Mouse (Mus musculus) heart, embryonic 12.5 days (tissue): ENCODE data around the gene Crybb2. TPM values are rescaled to one million over a fixed set of nuclear protein-coding genes. Genes with fewer than 3 reads are reported as not detected.

ENCODE experiments used
- ATAC-seq: fragments of 200-750 bp; cut with Nextera tagmentation; 2 replicates; pipeline ENCODE4 v1.8.0; 2017; ENCODE audit warnings: moderate TSS enrichment, moderate library complexity; ENCODE audit not compliant: insufficient number of reproducible peaks, low FRiP score
- H3K27ac ChIP-seq: fragments of 300-500 bp; sonication (generic); 2 replicates; pipeline ENCODE4 v1.5.1; 2016; ENCODE audit warnings: mild to moderate bottlenecking, moderate library complexity; ENCODE audit not compliant: poor library complexity, severe bottlenecking
- H3K27me3 ChIP-seq: fragments of 300-500 bp; sonication (generic); replicated peaks from 2 replicates; pipeline ENCODE4 v1.6.1; 2016; ENCODE audit warnings: mild to moderate bottlenecking, moderate library complexity
- H3K36me3 ChIP-seq: fragments of 300-500 bp; sonication (generic); 2 replicates; pipeline ENCODE4 v1.6.1; 2016; ENCODE audit warnings: mild to moderate bottlenecking, moderate library complexity
- H3K4me1 ChIP-seq: fragments of 300-500 bp; sonication (generic); replicated peaks from 2 replicates; pipeline ENCODE4 v1.6.1; 2016; ENCODE audit warnings: mild to moderate bottlenecking
- H3K4me2 ChIP-seq: fragments of 300-500 bp; sonication (generic); 2 replicates; pipeline ENCODE4 v1.6.1; 2016; ENCODE audit warnings: mild to moderate bottlenecking, moderate library complexity
- H3K4me3 ChIP-seq: fragments of 300-500 bp; sonication (generic); 2 replicates; pipeline ENCODE4 v1.5.1; 2016; ENCODE audit warnings: mild to moderate bottlenecking
- H3K9ac ChIP-seq: fragments of 300-500 bp; sonication (generic); 2 replicates; pipeline ENCODE4 v1.6.1; 2016; ENCODE audit warnings: mild to moderate bottlenecking, moderate library complexity
- H3K9me3 ChIP-seq: fragments of 300-500 bp; sonication (generic); replicated peaks from 2 replicates; pipeline ENCODE4 v1.6.1; 2016; ENCODE audit warnings: mild to moderate bottlenecking, moderate library complexity
- WGBS: fragments of 180-500 bp; shearing (Covaris S2); methylation state at CpG from one replicate; pipeline ENCODE4 v1.1.7; 2016; 5-methylcytosine and 5-hydroxymethylcytosine counted together
- polyA plus RNA-seq: library from polyadenylated mRNA; unstranded; fragments of >200 nt; fragmentation: Nextera tagmentation; extraction: Ambion mirVana; gene quantifications from 2 replicates; pipeline ENCODE4 v1.2.1, GENCODE M21; 2016

Gene Crybb2
- polyA plus RNA-seq, 1 experiment from 2014 or later, result not detected

GRCm38 (mm10) chr5:113107709-113108108, 37.8 kb upstream of the Crybb2 start:
- WGBS, result 32% methylated on average over 3 of the region's 3 CpGs
- no peaks in the 10 kb centered on the region for H3K27me3 ChIP-seq
- no peak overlapping the region for H3K9ac ChIP-seq
- H3K27ac ChIP-seq, result peak overlapping the region; percentile 89
- H3K4me1 ChIP-seq, result peaks cover 73% of the 10 kb centered on the region
- H3K36me3 ChIP-seq, result 0 out of 2 replicates have a peak, but pooled peaks cover 3% of the 10 kb centered on the region
- peak overlapping the region; percentile 16; the same call in 1 of the 2 replicates for H3K4me2 ChIP-seq
- ATAC-seq, result 0 out of 2 replicates have a peak, but pooled peaks have one; percentile 52
- no peaks in the 10 kb centered on the region for H3K9me3 ChIP-seq
- no peak overlapping the region for H3K4me3 ChIP-seq

DNA sequence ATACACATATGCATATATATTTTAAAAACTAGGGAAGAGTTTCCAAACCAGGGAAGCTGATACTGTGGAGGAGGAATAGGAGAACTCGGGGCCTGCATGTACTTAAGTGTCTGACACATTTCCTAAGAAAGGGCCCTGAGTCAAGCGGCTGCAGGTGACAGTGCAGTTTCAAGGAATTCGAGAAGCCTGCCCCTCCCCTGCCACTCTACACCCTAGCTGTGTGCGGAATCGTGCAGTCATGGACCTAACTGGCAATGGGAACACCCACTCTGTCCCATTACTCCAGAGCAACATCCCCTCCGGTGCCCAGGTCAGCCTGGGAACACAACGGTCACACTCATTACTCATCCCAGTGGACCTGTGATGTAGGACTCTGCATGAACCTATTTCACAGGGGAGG, 36.7 kb upstream of the Crybb2 start:
- Histone ChIP-seq H3K27ac (peak overlapping the region; percentile 89), H3K9me3 (no peaks in the 10 kb centered on the region), H3K4me1 (peaks cover 75% of the 10 kb centered on the region), H3K9ac (0 out of 2 replicates have a peak overlapping the region, but pooled peaks have one; percentile 31), H3K36me3 (0 out of 2 replicates have a peak, but pooled peaks cover 3% of the 10 kb centered on the region), H3K4me2 (no peak overlapping the region), H3K4me3 (no peak overlapping the region), H3K27me3 (no peaks in the 10 kb centered on the region)
- no peak for ATAC-seq
- 69% methylated on average over 7 of the region's 7 CpGs for WGBS

- Histone ChIP-seq H3K4me2 (no peak overlapping the region), H3K36me3 (peaks cover 13% of the 10 kb centered on the region), H3K27ac (no peak overlapping the region), H3K9ac (no peak overlapping the region), H3K4me1 (peaks cover 71% of the 10 kb centered on the region), H3K27me3 (no peaks in the 10 kb centered on the region), H3K4me3 (no peak overlapping the region), H3K9me3 (no peaks in the 10 kb centered on the region)
- WGBS, result 83% methylated on average over 4 of the region's 4 CpGs
- no peak for ATAC-seq
These were observed 35.6 kb upstream of the Crybb2 start for GRCm38 (mm10) chr5:113105481-113105880.

DNA sequence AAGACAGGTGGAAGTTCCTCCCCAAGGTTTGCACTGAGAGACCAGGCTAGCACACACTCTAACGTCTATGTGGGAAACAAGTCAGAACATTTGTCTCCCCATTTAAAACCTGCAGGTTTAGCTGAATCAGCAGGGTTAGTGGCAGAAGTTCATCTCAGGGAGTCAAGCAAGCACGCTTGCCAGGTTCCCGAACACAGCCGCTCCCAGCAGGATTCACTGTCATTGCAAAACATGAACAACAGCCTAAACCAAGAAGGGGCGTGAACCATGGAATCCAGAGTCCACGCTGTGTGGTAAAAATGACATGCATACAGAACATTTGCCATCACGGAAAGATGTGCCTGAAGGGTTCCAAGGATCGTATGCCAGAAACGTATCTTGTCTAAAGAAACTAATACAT, 35.1 kb upstream of the Crybb2 start:
- Histone ChIP-seq H3K27ac (no peak overlapping the region), H3K9me3 (no peaks in the 10 kb centered on the region), H3K4me2 (no peak overlapping the region), H3K36me3 (peaks cover 17% of the 10 kb centered on the region), H3K9ac (0 out of 2 replicates have a peak overlapping the region, but pooled peaks have one; percentile 25), H3K4me3 (no peak overlapping the region), H3K27me3 (no peaks in the 10 kb centered on the region), H3K4me1 (peaks cover 68% of the 10 kb centered on the region)
- no peak for ATAC-seq
- 86% methylated on average over 9 of the region's 9 CpGs for WGBS

DNA sequence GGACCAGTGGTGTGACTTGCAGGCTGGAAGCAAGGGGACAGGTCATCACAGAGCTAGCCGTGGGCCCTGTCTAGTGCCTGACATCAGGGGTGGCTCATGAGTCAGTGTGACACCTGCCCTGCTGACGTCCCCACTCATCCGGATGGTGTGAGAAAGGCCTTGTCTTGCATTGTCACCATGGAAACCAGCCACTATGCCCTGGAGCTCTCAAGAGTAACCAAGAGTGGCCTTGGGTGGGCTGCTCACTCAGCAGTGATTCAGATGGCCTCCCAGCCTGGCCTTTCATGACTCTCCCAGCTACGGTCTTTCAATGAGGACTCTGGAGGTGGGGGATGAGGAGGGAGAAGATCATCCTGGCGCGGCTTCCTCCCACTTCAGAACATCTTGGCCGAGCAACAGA, 32.5 kb upstream of the Crybb2 start:
- peaks cover 32% of the 10 kb centered on the region for H3K36me3 ChIP-seq
- ATAC-seq, result peak; percentile 4; the same call in 1 of the 2 replicates
- H3K4me3 ChIP-seq, result no peak overlapping the region
- H3K9ac ChIP-seq, result no peak overlapping the region
- peak overlapping the region; percentile 62 for H3K27ac ChIP-seq
- no peaks in the 10 kb centered on the region for H3K9me3 ChIP-seq
- H3K4me2 ChIP-seq, result no peak overlapping the region
- WGBS, result 48% methylated on average over 7 of the region's 7 CpGs
- peaks cover 53% of the 10 kb centered on the region for H3K4me1 ChIP-seq
- H3K27me3 ChIP-seq, result no peaks in the 10 kb centered on the region

DNA sequence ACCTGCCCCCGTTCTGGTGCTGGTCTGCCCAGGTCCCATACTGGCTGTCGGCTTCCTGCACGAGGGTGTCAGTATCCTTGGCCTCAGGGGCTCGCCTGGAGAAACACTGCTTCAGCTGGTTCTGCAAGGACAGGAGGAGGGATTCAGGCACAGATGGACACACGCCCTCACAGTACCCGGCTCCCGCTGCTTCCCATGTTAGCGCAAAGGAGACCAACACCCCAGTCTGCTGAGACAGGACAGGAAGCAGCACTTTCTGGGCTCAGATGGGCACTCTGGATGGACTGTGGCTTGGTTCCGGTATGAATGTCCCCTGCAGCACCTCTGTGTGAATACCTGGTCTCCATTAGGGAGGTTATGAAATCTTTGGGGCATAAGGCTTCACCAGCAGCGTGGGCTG, 31.5 kb upstream of the Crybb2 start:
- peaks cover 44% of the 10 kb centered on the region for H3K4me1 ChIP-seq
- H3K36me3 ChIP-seq, result peaks cover 42% of the 10 kb centered on the region
- H3K27me3 ChIP-seq, result no peaks in the 10 kb centered on the region
- WGBS, result 77% methylated on average over 10 of the region's 10 CpGs
- H3K27ac ChIP-seq, result peak overlapping the region; percentile 62; the same call in 1 of the 2 replicates
- H3K4me2 ChIP-seq, result no peak overlapping the region
- no peak for ATAC-seq
- H3K9ac ChIP-seq, result no peak overlapping the region
- H3K9me3 ChIP-seq, result no peaks in the 10 kb centered on the region
- H3K4me3 ChIP-seq, result no peak overlapping the region

DNA sequence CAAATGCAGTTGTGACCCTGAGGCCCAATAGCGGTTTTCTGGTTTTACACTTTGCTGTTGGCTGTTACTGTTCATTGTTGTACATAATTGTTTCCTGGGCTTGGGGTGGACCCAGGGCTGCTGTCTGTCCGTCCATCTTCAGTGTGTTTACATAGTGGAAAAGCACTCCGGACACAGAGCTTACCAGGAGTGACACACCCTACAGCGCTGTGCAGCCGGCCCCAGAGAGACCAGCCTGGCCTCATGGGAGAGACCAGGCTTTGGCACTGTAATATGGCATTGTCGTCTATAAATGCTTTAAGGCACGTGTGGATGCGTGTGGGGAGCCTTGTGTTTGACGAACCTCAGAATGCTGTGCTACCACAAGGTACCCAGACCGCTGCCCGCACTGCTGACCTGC, 30.5 kb upstream of the Crybb2 start:
- H3K36me3 ChIP-seq, result peaks cover 50% of the 10 kb centered on the region
- WGBS, result 79% methylated on average over 11 of the region's 11 CpGs
- no peak overlapping the region for H3K9ac ChIP-seq

GRCm38 (mm10) chr5:113099546-113099945, 29.6 kb upstream of the Crybb2 start:
- ATAC-seq, result no peak; the same call in 1 of the 2 replicates
- Histone ChIP-seq H3K9me3 (no peaks in the 10 kb centered on the region), H3K4me3 (no peak overlapping the region), H3K9ac (no peak overlapping the region), H3K36me3 (peaks cover 58% of the 10 kb centered on the region), H3K27me3 (no peaks in the 10 kb centered on the region), H3K27ac (no peak overlapping the region), H3K4me1 (peaks cover 38% of the 10 kb centered on the region), H3K4me2 (no peak overlapping the region)
- WGBS, result 14% methylated on average over 1 of the region's 1 CpGs

More for the DNA sequence above, 30.5 kb upstream of the Crybb2 start:
- H3K27me3 ChIP-seq, result no peaks in the 10 kb centered on the region
- no peak for ATAC-seq
- H3K4me3 ChIP-seq, result no peak overlapping the region
- no peaks in the 10 kb centered on the region for H3K9me3 ChIP-seq
- no peak overlapping the region for H3K4me2 ChIP-seq
- H3K4me1 ChIP-seq, result peaks cover 40% of the 10 kb centered on the region
- no peak overlapping the region for H3K27ac ChIP-seq

DNA sequence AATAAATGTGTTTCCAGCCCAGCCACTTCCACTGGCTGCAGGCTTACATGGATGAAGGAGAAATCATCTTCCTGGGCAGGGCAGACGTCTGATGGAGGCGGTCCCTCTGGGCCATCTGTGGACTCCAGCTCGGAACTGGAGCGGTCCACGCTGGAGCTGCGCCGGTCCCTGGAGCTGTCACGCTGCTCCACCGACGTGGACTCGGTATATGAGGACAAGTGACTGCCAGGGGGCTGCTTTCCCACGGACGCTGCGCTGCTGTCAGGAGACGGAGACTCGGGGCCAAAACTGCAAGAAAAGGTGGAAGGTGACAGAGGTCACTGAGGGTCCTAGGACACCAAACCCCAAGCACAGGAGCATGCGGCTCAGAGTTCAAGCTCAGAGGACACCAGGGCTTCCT, 27.6 kb upstream of the Crybb2 start:
- Histone ChIP-seq H3K4me3 (no peak overlapping the region), H3K27ac (no peak overlapping the region), H3K9me3 (no peaks in the 10 kb centered on the region), H3K36me3 (peaks cover 78% of the 10 kb centered on the region), H3K9ac (no peak overlapping the region), H3K27me3 (no peaks in the 10 kb centered on the region), H3K4me2 (no peak overlapping the region), H3K4me1 (peaks cover 22% of the 10 kb centered on the region)
- no peak for ATAC-seq
- WGBS, result 88% methylated on average over 17 of the region's 17 CpGs

GRCm38 (mm10) chr5:113095456-113095855, 25.5 kb upstream of the Crybb2 start:
- Histone ChIP-seq H3K36me3 (peaks cover 89% of the 10 kb centered on the region), H3K4me1 (peaks cover 8% of the 10 kb centered on the region; the same call in 1 of the 2 replicates)
- 87% methylated on average over 18 of the region's 18 CpGs for WGBS

DNA sequence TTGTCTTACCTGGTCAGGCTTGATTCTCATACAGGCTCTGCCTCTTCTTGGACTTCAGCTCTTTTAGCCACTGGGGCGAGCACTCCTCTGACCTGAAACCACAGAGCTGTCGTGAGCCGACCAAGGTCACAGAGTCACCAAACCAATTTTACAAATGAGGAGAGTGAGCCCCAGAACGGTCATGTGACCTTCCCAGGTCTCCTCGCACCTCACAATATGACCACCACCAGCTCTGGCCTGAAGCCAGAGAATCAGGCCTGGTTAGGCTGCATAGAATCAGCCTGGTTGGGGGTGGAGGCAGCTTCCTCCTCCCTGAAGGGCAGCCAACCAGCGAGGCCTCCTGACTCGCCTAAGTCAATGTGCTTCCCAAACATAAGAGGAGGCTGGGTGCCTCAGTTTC, 22.5 kb upstream of the Crybb2 start:
- ATAC-seq, result no peak

More at GRCm38 (mm10) chr5:113095456-113095855, 25.5 kb upstream of the Crybb2 start:
- Histone ChIP-seq H3K27me3 (no peaks in the 10 kb centered on the region), H3K27ac (no peak overlapping the region), H3K9me3 (no peaks in the 10 kb centered on the region), H3K4me3 (no peak overlapping the region), H3K4me2 (no peak overlapping the region), H3K9ac (no peak overlapping the region)
- no peak for ATAC-seq

DNA sequence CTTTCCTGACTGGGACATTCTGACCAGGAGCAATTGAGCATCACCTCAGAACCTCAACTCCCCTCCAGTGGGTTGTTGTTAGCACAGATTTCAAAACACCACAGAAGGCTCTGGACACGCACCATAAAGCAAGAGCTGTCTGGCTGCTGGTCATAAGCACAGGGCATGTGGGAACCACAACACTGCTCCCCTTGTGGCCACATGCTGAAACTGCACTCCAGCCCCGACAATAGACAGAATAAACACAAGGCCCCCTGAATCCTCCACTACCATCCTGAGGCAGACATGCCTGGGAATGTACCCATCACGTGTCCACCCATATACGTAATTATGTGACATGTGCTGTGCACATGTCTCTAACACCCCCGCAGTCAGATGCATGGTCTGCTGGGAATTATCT, 21.2 kb upstream of the Crybb2 start:
- ATAC-seq, result no peak

More for the DNA sequence above, 22.5 kb upstream of the Crybb2 start:
- H3K27me3 ChIP-seq, result no peaks in the 10 kb centered on the region
- peaks cover 99% of the 10 kb centered on the region for H3K36me3 ChIP-seq
- peaks cover 6% of the 10 kb centered on the region; the same call in 1 of the 2 replicates for H3K4me1 ChIP-seq
- H3K9ac ChIP-seq, result no peak overlapping the region
- H3K9me3 ChIP-seq, result no peaks in the 10 kb centered on the region
- no peak overlapping the region for H3K27ac ChIP-seq
- 74% methylated on average over 7 of the region's 7 CpGs for WGBS
- H3K4me3 ChIP-seq, result no peak overlapping the region
- no peak overlapping the region for H3K4me2 ChIP-seq

More for the DNA sequence above, 21.2 kb upstream of the Crybb2 start:
- Histone ChIP-seq H3K9ac (no peak overlapping the region), H3K4me2 (no peak overlapping the region), H3K4me3 (no peak overlapping the region), H3K9me3 (no peaks in the 10 kb centered on the region), H3K36me3 (peaks cover 88% of the 10 kb centered on the region), H3K27ac (no peak overlapping the region), H3K27me3 (no peaks in the 10 kb centered on the region), H3K4me1 (peaks cover 11% of the 10 kb centered on the region)
- 61% methylated on average over 5 of the region's 5 CpGs for WGBS
